Mouse (Mus musculus): ENCODE results near the gene Iqsec1. TPM values are rescaled to one million over a fixed set of nuclear protein-coding genes. Genes with fewer than 3 reads are reported as not detected.

The Iqsec1 gene
- polyA plus RNA-seq, 1 experiment = 90.9 TPM

DNA sequence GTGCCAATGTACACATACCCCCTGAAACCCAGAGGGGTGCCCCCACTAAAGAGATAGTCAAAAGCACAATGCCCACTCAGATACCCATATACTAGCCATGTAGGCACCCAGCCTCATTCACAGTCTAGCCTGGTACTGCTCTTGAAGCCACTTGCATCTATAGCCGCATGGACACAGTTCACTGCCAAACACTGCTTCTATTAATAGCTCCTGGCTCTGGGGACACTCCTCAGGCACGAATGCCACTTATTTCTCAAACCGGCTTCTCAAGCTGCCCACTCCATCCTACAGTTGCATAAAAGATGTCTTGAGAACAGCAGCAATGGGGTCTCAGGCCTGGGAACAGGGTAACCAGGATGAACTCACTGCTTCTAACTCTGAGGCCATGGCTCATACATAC is 63.0 kb downstream of the Iqsec1 start:
- no peak overlapping the region for H3K4me3 ChIP-seq (replicated peaks)
- TF ChIP-seq FLI1 (IDR thresholded peaks at IDR 0.05; ENCODE audit: low read length) (no peak), GATA1 (IDR thresholded peaks at IDR 0.05; ENCODE audit: borderline replicate concordance, low read length) (no peak)
- no peaks in the 10 kb centered on the region for H3K9me3 ChIP-seq
- peaks cover 79% of the 10 kb centered on the region for H3K27me3 ChIP-seq (replicated peaks)
- H3K4me1 ChIP-seq = peaks cover 13% of the 10 kb centered on the region
- H3K36me3 ChIP-seq (replicated peaks; ENCODE audit: low read length) = no peaks in the 10 kb centered on the region

DNA sequence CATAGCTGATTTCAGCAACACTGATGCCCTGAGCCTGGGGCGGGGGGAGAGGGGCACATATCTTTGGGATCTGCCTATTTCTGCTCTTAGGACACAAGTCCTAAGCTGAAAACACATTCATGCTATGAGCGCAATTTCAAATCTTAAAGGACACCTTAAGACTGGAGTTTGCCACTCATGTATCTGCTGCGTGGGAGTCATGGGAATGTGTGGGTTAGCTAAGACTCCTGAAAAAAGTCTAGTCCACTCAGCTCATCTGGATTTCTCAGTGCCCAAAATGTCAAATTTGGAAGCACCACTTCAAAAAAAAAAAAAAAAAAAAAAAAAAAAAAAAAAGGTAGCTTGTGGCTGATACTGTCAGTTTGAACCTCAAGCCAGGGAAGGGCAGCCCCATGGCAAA is 63.7 kb downstream of the Iqsec1 start:
- Histone ChIP-seq H3K4me1 (peaks cover 18% of the 10 kb centered on the region), H3K9me3 (no peaks in the 10 kb centered on the region), H3K4me3 (replicated peaks) (no peak overlapping the region), H3K27me3 (replicated peaks) (peaks cover 81% of the 10 kb centered on the region), H3K36me3 (replicated peaks; ENCODE audit: low read length) (no peaks in the 10 kb centered on the region)
- TF ChIP-seq GATA1 (IDR thresholded peaks at IDR 0.05; ENCODE audit: borderline replicate concordance, low read length) (no peak), FLI1 (IDR thresholded peaks at IDR 0.05; ENCODE audit: low read length) (no peak)

DNA sequence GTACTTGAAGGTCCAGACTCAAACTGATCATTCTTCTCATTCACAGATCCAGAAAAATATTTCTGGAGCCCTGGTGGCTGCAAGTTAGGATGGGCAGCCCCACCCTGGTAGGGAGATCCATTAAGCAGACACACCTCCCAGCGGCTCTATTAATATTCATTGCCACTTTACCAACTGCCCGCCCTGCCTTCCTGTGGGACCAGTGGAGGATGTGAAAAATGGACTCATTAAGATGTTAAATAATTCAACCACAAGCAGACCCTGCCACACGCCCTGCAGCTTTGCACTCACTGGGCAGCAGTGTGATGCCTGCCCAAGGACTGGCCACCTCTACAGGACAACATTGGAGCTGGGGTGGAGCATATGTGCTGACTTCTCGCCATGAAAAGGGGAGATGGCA is 64.1 kb downstream of the Iqsec1 start:
- Histone ChIP-seq H3K27me3 (replicated peaks) (peaks cover 81% of the 10 kb centered on the region), H3K36me3 (replicated peaks; ENCODE audit: low read length) (no peaks in the 10 kb centered on the region), H3K9me3 (no peaks in the 10 kb centered on the region), H3K4me1 (peaks cover 19% of the 10 kb centered on the region), H3K4me3 (replicated peaks) (no peak overlapping the region)
- TF ChIP-seq FLI1 (IDR thresholded peaks at IDR 0.05; ENCODE audit: low read length) = no peak
- TF ChIP-seq GATA1 (IDR thresholded peaks at IDR 0.05; ENCODE audit: borderline replicate concordance, low read length) = no peak

DNA sequence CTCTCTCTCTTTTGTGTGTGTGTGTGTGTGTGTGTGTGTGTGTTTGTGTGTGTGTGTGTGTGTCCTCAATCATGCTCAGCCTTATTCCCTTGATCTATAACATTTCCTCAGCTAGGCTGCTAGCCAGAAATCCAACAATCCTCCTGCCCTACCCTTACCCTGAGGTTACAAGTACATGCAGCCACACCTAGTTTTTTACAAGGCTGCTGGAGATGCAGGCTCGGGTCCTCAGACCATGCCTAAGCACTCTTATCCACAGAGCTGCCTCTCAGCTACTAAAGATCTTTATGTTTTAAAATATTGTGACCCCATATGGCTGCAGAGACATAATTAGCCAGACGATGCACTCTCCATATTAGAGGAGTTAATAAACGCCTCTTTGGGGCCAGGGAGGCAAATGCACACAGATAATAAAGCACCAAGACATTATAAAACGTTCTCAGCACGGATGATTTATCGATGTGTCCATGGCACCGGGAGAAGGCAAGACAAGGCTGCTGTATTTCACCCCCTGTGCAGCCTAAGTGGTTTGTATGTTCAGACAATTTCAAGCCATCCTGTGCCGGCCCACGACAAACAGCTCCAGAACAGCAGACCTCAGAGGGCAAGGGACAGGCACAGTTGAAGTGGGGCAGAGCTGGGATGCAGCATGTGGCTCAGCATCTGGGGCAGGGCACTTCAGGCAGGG is 67.1 kb downstream of the Iqsec1 start:
- Histone ChIP-seq H3K4me1 (peaks cover 15% of the 10 kb centered on the region), H3K27me3 (replicated peaks) (peaks cover 85% of the 10 kb centered on the region), H3K36me3 (replicated peaks; ENCODE audit: low read length) (no peaks in the 10 kb centered on the region), H3K9me3 (peaks cover 5% of the 10 kb centered on the region), H3K4me3 (replicated peaks) (no peak overlapping the region)
- TF ChIP-seq GATA1 (IDR thresholded peaks at IDR 0.05; ENCODE audit: borderline replicate concordance, low read length) = no peak
- no peak for TF ChIP-seq FLI1 (IDR thresholded peaks at IDR 0.05; ENCODE audit: low read length)

DNA sequence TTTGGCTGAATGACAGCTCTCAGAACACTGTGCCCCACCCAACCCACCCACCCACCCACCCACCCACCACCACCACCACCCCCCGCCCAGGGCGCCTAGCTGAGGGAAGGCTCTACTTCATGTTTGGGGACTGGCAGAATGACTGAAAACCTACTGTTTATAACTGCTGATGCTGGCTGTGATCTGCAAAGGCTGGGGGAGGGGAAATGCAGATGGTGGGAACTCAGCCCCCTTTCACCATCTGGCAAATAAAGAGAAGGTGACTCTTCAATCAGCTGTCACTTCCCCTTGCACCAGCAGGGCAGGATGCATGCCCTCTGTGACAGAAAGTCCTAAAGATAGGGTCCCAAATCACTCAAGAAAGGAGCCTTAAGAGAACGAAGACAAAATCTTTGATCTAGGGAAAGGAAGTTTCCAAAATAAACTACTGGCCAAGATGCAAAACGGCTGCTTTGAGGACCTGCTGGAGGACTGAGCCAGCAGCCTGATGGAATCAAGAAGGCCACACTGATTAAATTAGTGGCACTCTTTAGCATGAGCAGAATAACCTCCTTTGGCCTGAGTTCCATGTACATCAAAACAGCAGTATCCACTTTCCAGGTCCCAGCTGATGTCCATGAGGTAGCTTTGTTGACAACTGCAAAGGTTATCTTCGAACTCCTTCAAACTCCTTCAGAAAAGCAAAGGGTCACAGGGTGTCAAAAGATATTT is 67.8 kb downstream of the Iqsec1 start:
- Histone ChIP-seq H3K9me3 (peaks cover 5% of the 10 kb centered on the region), H3K27me3 (replicated peaks) (peaks cover 85% of the 10 kb centered on the region), H3K36me3 (replicated peaks; ENCODE audit: low read length) (no peaks in the 10 kb centered on the region), H3K4me3 (replicated peaks) (no peak overlapping the region), H3K4me1 (peaks cover 16% of the 10 kb centered on the region)
- TF ChIP-seq GATA1 (IDR thresholded peaks at IDR 0.05; ENCODE audit: borderline replicate concordance, low read length) (no peak), FLI1 (IDR thresholded peaks at IDR 0.05; ENCODE audit: low read length) (no peak)

DNA sequence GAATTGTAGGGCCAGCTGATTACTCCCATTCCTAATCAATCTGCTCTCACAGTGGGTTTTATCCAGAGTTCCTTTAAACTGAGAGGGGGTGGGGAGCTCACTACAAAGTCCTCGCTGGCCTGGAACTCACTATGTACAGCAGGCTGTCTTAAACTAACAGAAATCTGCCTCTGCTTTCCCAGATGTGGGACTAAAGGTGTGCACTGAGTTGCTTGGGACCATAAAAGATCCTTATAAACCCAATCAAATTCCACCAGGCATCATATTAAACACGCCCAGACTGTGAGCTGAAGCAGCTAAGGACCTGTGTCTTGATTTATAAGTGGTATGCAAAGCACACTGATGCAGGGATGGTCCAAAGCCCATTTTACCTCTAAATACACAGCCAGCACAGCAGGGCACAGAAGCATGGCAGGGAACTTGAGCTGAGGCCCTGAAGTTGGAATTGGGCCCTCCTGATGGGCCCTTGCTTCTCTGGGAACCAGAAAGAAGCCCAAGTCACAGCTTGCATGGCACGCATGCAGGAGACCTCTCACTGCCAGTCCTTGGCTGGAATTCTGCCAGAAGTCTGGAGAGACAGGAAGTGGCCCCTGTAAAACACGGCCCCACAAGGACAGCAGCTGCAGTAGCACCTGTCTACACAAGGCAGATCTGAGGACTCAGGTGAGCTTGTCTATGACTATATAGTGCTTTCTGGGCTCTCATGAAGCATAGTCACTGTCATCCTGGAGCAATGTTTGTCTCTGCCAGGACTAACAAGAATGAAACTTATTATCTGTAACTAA is 68.7 kb downstream of the Iqsec1 start:
- no peak for TF ChIP-seq GATA1 (IDR thresholded peaks at IDR 0.05; ENCODE audit: borderline replicate concordance, low read length)
- TF ChIP-seq FLI1 (IDR thresholded peaks at IDR 0.05; ENCODE audit: low read length) = no peak
- Histone ChIP-seq H3K9me3 (peaks cover 5% of the 10 kb centered on the region), H3K4me1 (peaks cover 18% of the 10 kb centered on the region), H3K36me3 (replicated peaks; ENCODE audit: low read length) (no peaks in the 10 kb centered on the region), H3K27me3 (replicated peaks) (peaks cover 86% of the 10 kb centered on the region), H3K4me3 (replicated peaks) (no peak overlapping the region)

DNA sequence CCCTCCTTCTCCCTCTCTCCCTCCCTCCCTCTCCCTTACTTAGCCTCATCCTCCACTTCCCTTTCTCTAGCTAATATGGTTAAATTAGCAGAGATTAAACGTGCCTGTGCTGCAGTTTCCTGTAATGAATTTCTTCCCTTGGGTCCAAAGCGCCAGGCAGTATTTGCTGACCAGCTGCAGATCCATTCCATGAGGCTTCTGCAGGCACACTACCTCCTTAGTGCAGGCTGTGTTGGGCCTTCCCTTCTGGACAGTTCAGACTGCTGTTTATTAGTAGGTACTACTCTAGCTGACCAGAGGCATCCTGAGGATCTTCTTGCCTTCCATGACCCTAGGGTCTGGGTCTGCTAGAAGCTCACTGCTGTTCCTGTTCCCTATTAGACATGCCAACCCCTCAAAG is 72.9 kb downstream of the Iqsec1 start:
- no peak for TF ChIP-seq FLI1 (IDR thresholded peaks at IDR 0.05; ENCODE audit: low read length)
- no peak for TF ChIP-seq GATA1 (IDR thresholded peaks at IDR 0.05; ENCODE audit: borderline replicate concordance, low read length)
- Histone ChIP-seq H3K27me3 (replicated peaks) (peaks cover 79% of the 10 kb centered on the region), H3K36me3 (replicated peaks; ENCODE audit: low read length) (no peaks in the 10 kb centered on the region), H3K9me3 (peaks cover 5% of the 10 kb centered on the region), H3K4me3 (replicated peaks) (no peak overlapping the region), H3K4me1 (peaks cover 12% of the 10 kb centered on the region)

DNA sequence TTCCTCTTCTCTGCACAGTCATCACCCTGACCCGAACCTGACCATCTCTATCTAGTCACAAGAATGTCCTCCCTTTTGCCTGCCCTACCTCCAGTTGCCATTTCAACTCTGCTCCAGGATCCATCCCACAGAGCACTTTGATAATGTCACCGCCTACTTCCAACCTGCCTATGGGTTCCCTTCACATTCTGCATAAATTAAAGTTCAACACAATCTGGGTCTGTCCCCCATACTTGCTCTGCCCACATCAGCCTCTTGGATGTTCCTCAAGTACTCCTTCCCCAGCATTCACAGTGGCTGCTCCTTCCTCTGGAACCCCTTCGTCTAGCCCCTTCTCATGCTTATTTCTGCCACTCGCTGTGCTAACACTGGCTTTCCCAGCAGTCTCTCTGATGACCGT is 74.7 kb downstream of the Iqsec1 start:
- peaks cover 5% of the 10 kb centered on the region; the same call in 1 of the 2 replicates for H3K4me1 ChIP-seq
- no peak overlapping the region for H3K4me3 ChIP-seq (replicated peaks)
- no peaks in the 10 kb centered on the region for H3K36me3 ChIP-seq (replicated peaks; ENCODE audit: low read length)
- peaks cover 82% of the 10 kb centered on the region for H3K27me3 ChIP-seq (replicated peaks)
- peaks cover 4% of the 10 kb centered on the region for H3K9me3 ChIP-seq
- TF ChIP-seq GATA1 (IDR thresholded peaks at IDR 0.05; ENCODE audit: borderline replicate concordance, low read length) = no peak
- no peak for TF ChIP-seq FLI1 (IDR thresholded peaks at IDR 0.05; ENCODE audit: low read length)

DNA sequence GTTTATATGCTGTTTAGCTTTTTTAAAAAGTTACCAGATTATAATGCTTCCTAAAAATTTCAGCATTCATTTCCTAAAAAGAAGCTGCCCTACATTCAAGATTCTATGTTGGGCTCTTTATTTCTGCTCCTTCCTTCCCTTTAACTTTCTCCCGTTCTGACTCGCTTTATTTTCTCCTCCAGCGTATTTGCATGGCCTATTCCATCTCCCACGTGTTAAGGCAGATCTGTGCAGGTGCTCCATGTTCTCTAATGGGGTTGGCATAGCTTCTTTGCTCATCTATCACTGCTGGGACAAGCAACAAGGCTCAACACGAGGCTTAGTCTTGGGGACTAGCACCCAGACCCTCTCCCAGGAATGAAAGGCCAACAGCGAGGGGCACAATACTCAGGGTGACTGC is 75.7 kb downstream of the Iqsec1 start:
- Histone ChIP-seq H3K36me3 (replicated peaks; ENCODE audit: low read length) (no peaks in the 10 kb centered on the region), H3K4me1 (peaks cover 5% of the 10 kb centered on the region; the same call in 1 of the 2 replicates), H3K4me3 (replicated peaks) (no peak overlapping the region), H3K9me3 (no peaks in the 10 kb centered on the region; the same call in 1 of the 2 replicates), H3K27me3 (replicated peaks) (peaks cover 82% of the 10 kb centered on the region)
- no peak for TF ChIP-seq GATA1 (IDR thresholded peaks at IDR 0.05; ENCODE audit: borderline replicate concordance, low read length)
- no peak for TF ChIP-seq FLI1 (IDR thresholded peaks at IDR 0.05; ENCODE audit: low read length)

Measured in megakaryocyte, embryonic 14.5 days (primary cell).